Mouse (Mus musculus) hindbrain, postnatal 0 days (tissue): Measurements from ENCODE around the gene Cylc2. TPM values are rescaled to one million over a fixed set of nuclear protein-coding genes. Genes with fewer than 3 reads are reported as not detected.

Source experiments
- ATAC-seq: fragments of 200-750 bp; cut with Nextera tagmentation; 2 replicates; pipeline ENCODE4 v1.8.0; 2017; ENCODE audit warnings: mild to moderate bottlenecking, moderate TSS enrichment, moderate library complexity
- DNase-seq: peaks from one replicate; pipeline ENCODE4 v3.0.0-alpha.2; 2015; ENCODE audit warnings: low spot score
- H3K27ac ChIP-seq: fragments of 300-500 bp; sonication (generic); 2 replicates; pipeline ENCODE4 v1.5.1; 2014; ENCODE audit warnings: mild to moderate bottlenecking
- H3K27me3 ChIP-seq: fragments of 300-500 bp; sonication (generic); 2 replicates; pipeline ENCODE4 v1.6.1; 2014; ENCODE audit warnings: low read length, mixed read lengths; ENCODE audit not compliant: insufficient read depth
- H3K36me3 ChIP-seq: fragments of 300-500 bp; sonication (generic); 2 replicates; pipeline ENCODE4 v1.6.1; 2014; ENCODE audit warnings: low read length, mixed read lengths; ENCODE audit not compliant: insufficient read depth
- H3K4me1 ChIP-seq: fragments of 300-500 bp; sonication (generic); 2 replicates; pipeline ENCODE4 v1.6.1; 2014; ENCODE audit warnings: antibody characterized with exemption, low read length, mixed read lengths; ENCODE audit not compliant: insufficient read depth
- H3K4me2 ChIP-seq: fragments of 300-500 bp; sonication (generic); 2 replicates; pipeline ENCODE4 v1.6.1; 2014; ENCODE audit warnings: low read depth, mild to moderate bottlenecking, low read length, moderate library complexity, mixed read lengths
- H3K4me3 ChIP-seq: fragments of 300-500 bp; sonication (generic); 2 replicates; pipeline ENCODE4 v1.5.1; 2014; ENCODE audit warnings: low read length
- H3K9ac ChIP-seq: fragments of 300-500 bp; sonication (generic); replicated peaks from 2 replicates; pipeline ENCODE4 v1.6.1; 2014; ENCODE audit warnings: mild to moderate bottlenecking, low read length, moderate library complexity, mixed read lengths
- H3K9me3 ChIP-seq: fragments of 300-500 bp; sonication (generic); 2 replicates; pipeline ENCODE4 v1.6.1; 2016; ENCODE audit warnings: low read length, mixed read lengths
- CTCF ChIP-seq: IDR thresholded peaks from 2 replicates; pipeline ENCODE4 v1.5.1; 2016; ENCODE audit warnings: antibody characterized with exemption, control low read depth, low read depth
- WGBS: fragments of 180-500 bp; shearing (Covaris S2); extraction: QIAGEN DNeasy Blood & Tissue Kit; methylation state at CpG from one replicate; pipeline ENCODE4 v1.1.7; 2014; 5-methylcytosine and 5-hydroxymethylcytosine counted together
- polyA plus RNA-seq: library from polyadenylated mRNA; unstranded; fragments of >200 nt; fragmentation: Nextera tagmentation; extraction: Ambion mirVana; gene quantifications from 2 replicates; pipeline ENCODE4 v1.2.1, GENCODE M21; 2015
- total RNA-seq: library from RNA; depleted of rRNA; stranded (reverse); fragments of >200 nt; gene quantifications from 2 replicates; pipeline ENCODE4 v1.2.3, GENCODE M21; 2014; rRNA removed

Cylc2 gene
- total RNA-seq (not detected in 2 replicates), polyA plus RNA-seq (not detected in 2 replicates)

DNA sequence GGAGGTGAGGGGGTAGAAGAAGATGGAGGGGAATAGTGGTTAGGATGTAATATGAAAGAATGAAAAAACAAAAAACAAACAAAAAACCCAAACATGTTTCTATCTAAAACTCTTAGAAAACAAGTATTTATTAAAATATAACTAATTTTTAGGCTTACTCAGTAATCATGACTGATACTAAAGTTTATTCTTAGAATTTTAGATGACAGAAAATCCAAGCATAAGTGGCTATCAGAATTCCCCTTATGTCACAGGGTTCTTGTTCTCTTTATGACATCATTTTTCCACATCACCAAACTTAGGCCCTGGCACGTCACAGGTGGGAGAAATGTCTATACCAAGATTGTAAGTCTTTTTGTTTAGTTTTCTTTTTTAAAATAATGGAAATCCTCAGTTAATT is at the start of gene Cylc2:
Gene Cylc2, plus strand, starts transcription at position 301 of the 400 bp plus-strand sequence.
- ATAC-seq: no peak

More for the DNA sequence above, at the start of gene Cylc2:
- H3K27ac ChIP-seq: no peak within 1 kb of the TSS
- H3K9ac ChIP-seq: no peak within 1 kb of the TSS
- no peak within 1 kb of the TSS for H3K4me3 ChIP-seq
- H3K4me2 ChIP-seq: no peak within 1 kb of the TSS
- H3K36me3 ChIP-seq: no peaks in the 10 kb centered on the region
- H3K27me3 ChIP-seq: no peaks in the 10 kb centered on the region
- no peaks in the 10 kb centered on the region for H3K4me1 ChIP-seq
- no peaks in the 10 kb centered on the region for H3K9me3 ChIP-seq
- 89% methylated on average over 1 of the region's 1 CpGs for WGBS
- no peak for TF ChIP-seq CTCF
- DNase-seq: no peak
